Mouse (Mus musculus) neural tube, embryonic 15.5 days (tissue): ENCODE results near the gene Dmrtc2. TPM values are rescaled to one million over a fixed set of nuclear protein-coding genes. Genes with fewer than 3 reads are reported as not detected.

Experiments used
- ATAC-seq: fragments of 200-750 bp; cut with Nextera tagmentation; 2 replicates; pipeline ENCODE4 v1.8.0; 2017; ENCODE audit warnings: mild to moderate bottlenecking, moderate TSS enrichment, moderate library complexity; ENCODE audit not compliant: low FRiP score
- H3K27ac ChIP-seq: fragments of 300-500 bp; sonication (generic); replicated peaks from 2 replicates; pipeline ENCODE4 v1.5.1; 2015; ENCODE audit warnings: mild to moderate bottlenecking, inconsistent platforms
- H3K27me3 ChIP-seq: fragments of 300-500 bp; sonication (generic); replicated peaks from 2 replicates; pipeline ENCODE4 v1.6.1; 2015; ENCODE audit warnings: inconsistent platforms
- H3K36me3 ChIP-seq: fragments of 300-500 bp; sonication (generic); 2 replicates; pipeline ENCODE4 v1.6.1; 2015; ENCODE audit warnings: inconsistent platforms
- H3K4me1 ChIP-seq: fragments of 300-500 bp; sonication (generic); 2 replicates; pipeline ENCODE4 v1.6.1; 2015; ENCODE audit warnings: inconsistent platforms
- H3K4me2 ChIP-seq: fragments of 300-500 bp; sonication (generic); 2 replicates; pipeline ENCODE4 v1.6.1; 2015; ENCODE audit warnings: inconsistent platforms, mild to moderate bottlenecking, moderate library complexity
- H3K4me3 ChIP-seq: fragments of 300-500 bp; sonication (generic); replicated peaks from 2 replicates; pipeline ENCODE4 v1.5.1; 2015; ENCODE audit warnings: mild to moderate bottlenecking, inconsistent platforms
- H3K9ac ChIP-seq: fragments of 300-500 bp; sonication (generic); replicated peaks from 2 replicates; pipeline ENCODE4 v1.6.1; 2015; ENCODE audit warnings: mild to moderate bottlenecking, inconsistent platforms
- H3K9me3 ChIP-seq: fragments of 300-500 bp; sonication (generic); replicated peaks from 2 replicates; pipeline ENCODE4 v1.6.1; 2016; ENCODE audit warnings: inconsistent platforms
- WGBS: fragments of 180-500 bp; shearing (Covaris S2); methylation state at CpG from one replicate; pipeline ENCODE4 v1.1.7; 2015; ENCODE audit warnings: mixed read lengths; 5-methylcytosine and 5-hydroxymethylcytosine counted together
- polyA plus RNA-seq: library from polyadenylated mRNA; unstranded; fragments of >200 nt; fragmentation: Nextera tagmentation; extraction: Ambion mirVana; gene quantifications from 2 replicates; pipeline ENCODE4 v1.2.1, GENCODE M21; 2015

Gene Dmrtc2
- polyA plus RNA-seq, 1 experiment from 2014 or later: 0.36 TPM

- Histone ChIP-seq H3K36me3 (no peaks in the 10 kb centered on the region), H3K4me2 (no peak overlapping the region), H3K4me3 (no peak overlapping the region), H3K4me1 (no peaks in the 10 kb centered on the region), H3K9me3 (no peaks in the 10 kb centered on the region), H3K27me3 (no peaks in the 10 kb centered on the region), H3K9ac (no peak overlapping the region), H3K27ac (no peak overlapping the region)
- 15% methylated on average over 2 of the region's 2 CpGs for WGBS
- ATAC-seq: no peak
These were observed 9.8 kb downstream of the Dmrtc2 start for GRCm38 (mm10) chr7:24879620-24880019.

- 94% methylated on average over 9 of the region's 9 CpGs for WGBS
- ATAC-seq: no peak
- H3K27me3 ChIP-seq: no peaks in the 10 kb centered on the region
- no peak overlapping the region for H3K4me2 ChIP-seq
- H3K4me1 ChIP-seq: peaks cover 26% of the 10 kb centered on the region
- H3K36me3 ChIP-seq: peaks cover 16% of the 10 kb centered on the region
- no peak overlapping the region for H3K27ac ChIP-seq
- H3K4me3 ChIP-seq: no peak overlapping the region
- H3K9me3 ChIP-seq: no peaks in the 10 kb centered on the region
- no peak overlapping the region for H3K9ac ChIP-seq
These were observed 12.8 kb downstream of the Dmrtc2 start for GRCm38 (mm10) chr7:24882416-24883199.

- under 1% methylated on average over 57 of the region's 57 CpGs for WGBS
- Histone ChIP-seq H3K4me3 (peak within 1 kb of the TSS; percentile 98), H3K4me2 (peak within 1 kb of the TSS; percentile 76), H3K9ac (peak within 1 kb of the TSS; percentile 99), H3K4me1 (peaks cover 30% of the 10 kb centered on the region), H3K27ac (peak within 1 kb of the TSS; percentile 89), H3K27me3 (no peaks in the 10 kb centered on the region), H3K36me3 (peaks cover 31% of the 10 kb centered on the region), H3K9me3 (no peaks in the 10 kb centered on the region)
- ATAC-seq: peak; percentile 94
These were observed 14.2 kb downstream of the Dmrtc2 start, which contains the start of gene Rps19 for GRCm38 (mm10) chr7:24883896-24884692. Gene Rps19 (plus strand): TSS chr7:24884371.

GRCm38 (mm10) chr7:24884693-24885291 lies 14.9 kb downstream of the Dmrtc2 start:
- peaks cover 37% of the 10 kb centered on the region for H3K36me3 ChIP-seq
- H3K9ac ChIP-seq: peak overlapping the region; percentile 99
- peaks cover 30% of the 10 kb centered on the region for H3K4me1 ChIP-seq
- peak overlapping the region; percentile 89 for H3K27ac ChIP-seq
- WGBS: under 1% methylated on average over 47 of the region's 47 CpGs
- no peaks in the 10 kb centered on the region for H3K27me3 ChIP-seq
- peak; percentile 12 for ATAC-seq
- peak overlapping the region; percentile 76 for H3K4me2 ChIP-seq
- H3K4me3 ChIP-seq: peak overlapping the region; percentile 98
- H3K9me3 ChIP-seq: no peaks in the 10 kb centered on the region

- no peak for ATAC-seq
- Histone ChIP-seq H3K9me3 (no peaks in the 10 kb centered on the region), H3K4me3 (peak overlapping the region; percentile 98), H3K36me3 (peaks cover 43% of the 10 kb centered on the region), H3K9ac (peak overlapping the region; percentile 99), H3K4me1 (peaks cover 32% of the 10 kb centered on the region), H3K4me2 (peak overlapping the region; percentile 76), H3K27me3 (no peaks in the 10 kb centered on the region), H3K27ac (peak overlapping the region; percentile 89; the same call in 1 of the 2 replicates)
- 45% methylated on average over 12 of the region's 12 CpGs for WGBS
These were observed 15.8 kb downstream of the Dmrtc2 start for GRCm38 (mm10) chr7:24885468-24886307.

GRCm38 (mm10) chr7:24886308-24886633 lies 16.4 kb downstream of the Dmrtc2 start:
- Histone ChIP-seq H3K4me3 (peak overlapping the region; percentile 98), H3K9ac (peak overlapping the region; percentile 99), H3K4me2 (peak overlapping the region; percentile 76), H3K36me3 (peaks cover 48% of the 10 kb centered on the region), H3K4me1 (peaks cover 32% of the 10 kb centered on the region), H3K27ac (no peak overlapping the region), H3K27me3 (no peaks in the 10 kb centered on the region), H3K9me3 (no peaks in the 10 kb centered on the region)
- 82% methylated on average over 4 of the region's 4 CpGs for WGBS
- no peak for ATAC-seq

- peaks cover 32% of the 10 kb centered on the region for H3K4me1 ChIP-seq
- no peak overlapping the region for H3K4me3 ChIP-seq
- no peaks in the 10 kb centered on the region for H3K9me3 ChIP-seq
- H3K27ac ChIP-seq: no peak overlapping the region
- peak overlapping the region; percentile 76 for H3K4me2 ChIP-seq
- H3K36me3 ChIP-seq: peaks cover 48% of the 10 kb centered on the region
- peak overlapping the region; percentile 99 for H3K9ac ChIP-seq
- ATAC-seq: no peak
- 63% methylated on average over 4 of the region's 4 CpGs for WGBS
- H3K27me3 ChIP-seq: no peaks in the 10 kb centered on the region
These were observed 17.2 kb downstream of the Dmrtc2 start for GRCm38 (mm10) chr7:24887096-24887495.

- ATAC-seq: peak; percentile 3; the same call in 1 of the 2 replicates
- 83% methylated on average over 6 of the region's 6 CpGs for WGBS
- no peak overlapping the region for H3K4me2 ChIP-seq
These were observed 19.8 kb downstream of the Dmrtc2 start for GRCm38 (mm10) chr7:24889431-24890220.

GRCm38 (mm10) chr7:24890281-24891216 lies 20.7 kb downstream of the Dmrtc2 start:
- Histone ChIP-seq H3K27me3 (no peaks in the 10 kb centered on the region), H3K4me1 (peaks cover 27% of the 10 kb centered on the region), H3K4me3 (no peak overlapping the region), H3K36me3 (peaks cover 48% of the 10 kb centered on the region), H3K4me2 (no peak overlapping the region), H3K27ac (no peak overlapping the region), H3K9me3 (no peaks in the 10 kb centered on the region), H3K9ac (no peak overlapping the region)
- ATAC-seq: peak; percentile 60
- WGBS: 29% methylated on average over 10 of the region's 10 CpGs

More at GRCm38 (mm10) chr7:24889431-24890220, 19.8 kb downstream of the Dmrtc2 start:
- peaks cover 32% of the 10 kb centered on the region for H3K4me1 ChIP-seq
- H3K9ac ChIP-seq: no peak overlapping the region
- H3K9me3 ChIP-seq: no peaks in the 10 kb centered on the region
- H3K27me3 ChIP-seq: no peaks in the 10 kb centered on the region
- no peak overlapping the region for H3K27ac ChIP-seq
- H3K4me3 ChIP-seq: no peak overlapping the region
- H3K36me3 ChIP-seq: peaks cover 48% of the 10 kb centered on the region
